Mouse (Mus musculus): ENCODE results near the gene Fmo5. TPM values are rescaled to one million over a fixed set of nuclear protein-coding genes. Genes with fewer than 3 reads are reported as not detected.

Gene Fmo5
- polyA plus RNA-seq, 1 experiment from 2014 or later, result 13.1 TPM

- Histone ChIP-seq H3K4me3 (ENCODE audit: low read depth, low read length) (no peak overlapping the region), H3K9me3 (ENCODE audit: control insufficient read depth, low read length) (no peaks in the 10 kb centered on the region), H3K27ac (ENCODE audit: low read depth) (no peak overlapping the region), H3K4me1 (replicated peaks; ENCODE audit: control insufficient read depth, insufficient read depth, low read length) (no peaks in the 10 kb centered on the region), H3K9ac (ENCODE audit: low read length) (no peak overlapping the region), H3K27me3 (replicated peaks; ENCODE audit: control insufficient read depth, insufficient read depth, low read length) (no peaks in the 10 kb centered on the region), H3K4me2 (ENCODE audit: low read length) (no peak overlapping the region), H3K36me3 (ENCODE audit: control insufficient read depth, insufficient read depth, low read length) (no peaks in the 10 kb centered on the region)
- DNase-seq (ENCODE audit: low spot score) (no peak), ATAC-seq (replicated peaks; ENCODE audit: low FRiP score, low TSS enrichment, low read depth) (no peak)
- 78% methylated on average over 4 of the region's 4 CpGs for WGBS
These were observed 7.9 kb upstream of the Fmo5 start for GRCm38 (mm10) chr3:97620657-97621056.

GRCm38 (mm10) chr3:97624611-97625010, 4.0 kb upstream of the Fmo5 start:
- WGBS, result 49% methylated on average over 2 of the region's 2 CpGs
- H3K4me1 ChIP-seq (replicated peaks; ENCODE audit: control insufficient read depth, insufficient read depth, low read length), result no peaks in the 10 kb centered on the region; the same call in 1 of the 2 replicates
- no peak for ATAC-seq (replicated peaks; ENCODE audit: low FRiP score, low TSS enrichment, low read depth)

GRCm38 (mm10) chr3:97627893-97628292, 711 bp upstream of the Fmo5 start:
- DNase-seq (ENCODE audit: low spot score) (no peak), ATAC-seq (replicated peaks; ENCODE audit: low FRiP score, low TSS enrichment, low read depth) (no peak)
- Histone ChIP-seq H3K4me2 (ENCODE audit: low read length) (peak overlapping the region; percentile 80), H3K27me3 (replicated peaks; ENCODE audit: control insufficient read depth, insufficient read depth, low read length) (no peaks in the 10 kb centered on the region), H3K9ac (ENCODE audit: low read length) (no peak overlapping the region), H3K4me3 (ENCODE audit: low read depth, low read length) (peak overlapping the region; percentile 52), H3K9me3 (ENCODE audit: control insufficient read depth, low read length) (no peaks in the 10 kb centered on the region), H3K4me1 (replicated peaks; ENCODE audit: control insufficient read depth, insufficient read depth, low read length) (no peaks in the 10 kb centered on the region; the same call in 1 of the 2 replicates), H3K36me3 (ENCODE audit: control insufficient read depth, insufficient read depth, low read length) (no peaks in the 10 kb centered on the region), H3K27ac (ENCODE audit: low read depth) (no peak overlapping the region)
- WGBS, result 68% methylated on average over 7 of the region's 7 CpGs

More at GRCm38 (mm10) chr3:97624611-97625010, 4.0 kb upstream of the Fmo5 start:
- H3K9me3 ChIP-seq (ENCODE audit: control insufficient read depth, low read length), result no peaks in the 10 kb centered on the region
- H3K4me2 ChIP-seq (ENCODE audit: low read length), result no peak overlapping the region
- no peak overlapping the region for H3K4me3 ChIP-seq (ENCODE audit: low read depth, low read length)
- H3K9ac ChIP-seq (ENCODE audit: low read length), result no peak overlapping the region
- no peak for DNase-seq (ENCODE audit: low spot score)
- no peaks in the 10 kb centered on the region for H3K27me3 ChIP-seq (replicated peaks; ENCODE audit: control insufficient read depth, insufficient read depth, low read length)
- H3K36me3 ChIP-seq (ENCODE audit: control insufficient read depth, insufficient read depth, low read length), result no peaks in the 10 kb centered on the region
- H3K27ac ChIP-seq (ENCODE audit: low read depth), result no peak overlapping the region

GRCm38 (mm10) chr3:97629941-97630340, 1.3 kb downstream of the Fmo5 start:
- no peaks in the 10 kb centered on the region for H3K36me3 ChIP-seq (ENCODE audit: control insufficient read depth, insufficient read depth, low read length)
- ATAC-seq (replicated peaks; ENCODE audit: low FRiP score, low TSS enrichment, low read depth) (no peak), DNase-seq (ENCODE audit: low spot score) (no peak)
- no peak overlapping the region for H3K4me2 ChIP-seq (ENCODE audit: low read length)
- H3K9me3 ChIP-seq (ENCODE audit: control insufficient read depth, low read length), result no peaks in the 10 kb centered on the region
- 80% methylated on average over 4 of the region's 4 CpGs for WGBS
- no peaks in the 10 kb centered on the region for H3K27me3 ChIP-seq (replicated peaks; ENCODE audit: control insufficient read depth, insufficient read depth, low read length)
- no peak overlapping the region for H3K27ac ChIP-seq (ENCODE audit: low read depth)
- no peak overlapping the region for H3K4me3 ChIP-seq (ENCODE audit: low read depth, low read length)
- H3K4me1 ChIP-seq (replicated peaks; ENCODE audit: control insufficient read depth, insufficient read depth, low read length), result peaks cover 4% of the 10 kb centered on the region; the same call in 1 of the 2 replicates
- H3K9ac ChIP-seq (ENCODE audit: low read length), result no peak overlapping the region

GRCm38 (mm10) chr3:97630746-97631145, 2.1 kb downstream of the Fmo5 start:
- H3K36me3 ChIP-seq (ENCODE audit: control insufficient read depth, insufficient read depth, low read length), result no peaks in the 10 kb centered on the region
- WGBS, result 91% methylated on average over 4 of the region's 4 CpGs
- DNase-seq (ENCODE audit: low spot score) (no peak), ATAC-seq (replicated peaks; ENCODE audit: low FRiP score, low TSS enrichment, low read depth) (no peak)
- H3K4me3 ChIP-seq (ENCODE audit: low read depth, low read length), result no peak overlapping the region
- no peaks in the 10 kb centered on the region for H3K27me3 ChIP-seq (replicated peaks; ENCODE audit: control insufficient read depth, insufficient read depth, low read length)
- H3K9me3 ChIP-seq (ENCODE audit: control insufficient read depth, low read length), result no peaks in the 10 kb centered on the region
- no peak overlapping the region for H3K4me2 ChIP-seq (ENCODE audit: low read length)
- H3K4me1 ChIP-seq (replicated peaks; ENCODE audit: control insufficient read depth, insufficient read depth, low read length), result peaks cover 4% of the 10 kb centered on the region; the same call in 1 of the 2 replicates
- no peak overlapping the region for H3K9ac ChIP-seq (ENCODE audit: low read length)
- no peak overlapping the region for H3K27ac ChIP-seq (ENCODE audit: low read depth)

GRCm38 (mm10) chr3:97631258-97631860, 2.8 kb downstream of the Fmo5 start:
- 82% methylated on average over 8 of the region's 8 CpGs for WGBS
- Histone ChIP-seq H3K4me2 (ENCODE audit: low read length) (no peak overlapping the region), H3K27ac (ENCODE audit: low read depth) (no peak overlapping the region), H3K27me3 (replicated peaks; ENCODE audit: control insufficient read depth, insufficient read depth, low read length) (no peaks in the 10 kb centered on the region), H3K4me3 (ENCODE audit: low read depth, low read length) (no peak overlapping the region), H3K9me3 (ENCODE audit: control insufficient read depth, low read length) (no peaks in the 10 kb centered on the region), H3K36me3 (ENCODE audit: control insufficient read depth, insufficient read depth, low read length) (no peaks in the 10 kb centered on the region), H3K9ac (ENCODE audit: low read length) (no peak overlapping the region), H3K4me1 (replicated peaks; ENCODE audit: control insufficient read depth, insufficient read depth, low read length) (peaks cover 4% of the 10 kb centered on the region; the same call in 1 of the 2 replicates)
- DNase-seq (ENCODE audit: low spot score) (no peak), ATAC-seq (replicated peaks; ENCODE audit: low FRiP score, low TSS enrichment, low read depth) (no peak)

- no peak overlapping the region for H3K27ac ChIP-seq (ENCODE audit: low read depth)
These were observed 4.9 kb downstream of the Fmo5 start for GRCm38 (mm10) chr3:97633456-97633855.

GRCm38 (mm10) chr3:97634288-97634761, 5.7 kb downstream of the Fmo5 start:
- no peak overlapping the region for H3K27ac ChIP-seq (ENCODE audit: low read depth)

More at GRCm38 (mm10) chr3:97633456-97633855, 4.9 kb downstream of the Fmo5 start:
- Histone ChIP-seq H3K4me3 (ENCODE audit: low read depth, low read length) (no peak overlapping the region), H3K4me2 (ENCODE audit: low read length) (no peak overlapping the region), H3K4me1 (replicated peaks; ENCODE audit: control insufficient read depth, insufficient read depth, low read length) (0 out of 2 replicates have a peak, but pooled peaks cover 4% of the 10 kb centered on the region), H3K9ac (ENCODE audit: low read length) (no peak overlapping the region), H3K36me3 (ENCODE audit: control insufficient read depth, insufficient read depth, low read length) (no peaks in the 10 kb centered on the region), H3K9me3 (ENCODE audit: control insufficient read depth, low read length) (no peaks in the 10 kb centered on the region), H3K27me3 (replicated peaks; ENCODE audit: control insufficient read depth, insufficient read depth, low read length) (no peaks in the 10 kb centered on the region)
- WGBS, result 74% methylated on average over 4 of the region's 4 CpGs
- DNase-seq (ENCODE audit: low spot score) (no peak), ATAC-seq (replicated peaks; ENCODE audit: low FRiP score, low TSS enrichment, low read depth) (no peak)

GRCm38 (mm10) chr3:97641396-97641795, 12.8 kb downstream of the Fmo5 start:
- Histone ChIP-seq H3K27ac (ENCODE audit: low read depth) (no peak overlapping the region), H3K4me1 (replicated peaks; ENCODE audit: control insufficient read depth, insufficient read depth, low read length) (no peaks in the 10 kb centered on the region), H3K27me3 (replicated peaks; ENCODE audit: control insufficient read depth, insufficient read depth, low read length) (no peaks in the 10 kb centered on the region), H3K9ac (ENCODE audit: low read length) (no peak overlapping the region), H3K9me3 (ENCODE audit: control insufficient read depth, low read length) (no peaks in the 10 kb centered on the region), H3K36me3 (ENCODE audit: control insufficient read depth, insufficient read depth, low read length) (no peaks in the 10 kb centered on the region), H3K4me3 (ENCODE audit: low read depth, low read length) (no peak overlapping the region), H3K4me2 (ENCODE audit: low read length) (no peak overlapping the region)
- no peak for DNase-seq (ENCODE audit: low spot score)
- whole genome bisulfite sequencing, result 90% methylated on average over 4 of the region's 4 CpGs
- no peak for ATAC-seq (replicated peaks; ENCODE audit: low FRiP score, low TSS enrichment, low read depth)

More at GRCm38 (mm10) chr3:97634288-97634761, 5.7 kb downstream of the Fmo5 start:
- DNase-seq (ENCODE audit: low spot score) (no peak), ATAC-seq (replicated peaks; ENCODE audit: low FRiP score, low TSS enrichment, low read depth) (no peak)
- WGBS, result 59% methylated on average over 3 of the region's 3 CpGs
- no peak overlapping the region for H3K9ac ChIP-seq (ENCODE audit: low read length)
- no peaks in the 10 kb centered on the region for H3K9me3 ChIP-seq (ENCODE audit: control insufficient read depth, low read length)
- H3K4me3 ChIP-seq (ENCODE audit: low read depth, low read length), result no peak overlapping the region
- no peaks in the 10 kb centered on the region for H3K27me3 ChIP-seq (replicated peaks; ENCODE audit: control insufficient read depth, insufficient read depth, low read length)
- no peaks in the 10 kb centered on the region for H3K36me3 ChIP-seq (ENCODE audit: control insufficient read depth, insufficient read depth, low read length)
- 0 out of 2 replicates have a peak, but pooled peaks cover 4% of the 10 kb centered on the region for H3K4me1 ChIP-seq (replicated peaks; ENCODE audit: control insufficient read depth, insufficient read depth, low read length)
- H3K4me2 ChIP-seq (ENCODE audit: low read length), result no peak overlapping the region
